Mouse (Mus musculus) adrenal gland (tissue): Measurements from ENCODE around the gene Olfr703.

Experiments used
- intact Hi-C: fragments of 180-260 bp; cut with DNase I; formaldehyde crosslinking; loops from one replicate; pipeline ENCODE4 v1.15.1; 2025
- long read RNA-seq, 2 experiments: library from polyadenylated mRNA; unstranded; transcript quantifications; one replicate each; pipeline ENCODE4 v2.0.0; 2020; ENCODE audit warnings: borderline replicate concordance in 1 of 2; ENCODE audit not compliant: insufficient replicate concordance in 1 of 2

Olfr703 gene
- long read RNA-seq, experiment 1, result 0 reads
- long read RNA-seq, experiment 2, result 0 reads

DNA sequence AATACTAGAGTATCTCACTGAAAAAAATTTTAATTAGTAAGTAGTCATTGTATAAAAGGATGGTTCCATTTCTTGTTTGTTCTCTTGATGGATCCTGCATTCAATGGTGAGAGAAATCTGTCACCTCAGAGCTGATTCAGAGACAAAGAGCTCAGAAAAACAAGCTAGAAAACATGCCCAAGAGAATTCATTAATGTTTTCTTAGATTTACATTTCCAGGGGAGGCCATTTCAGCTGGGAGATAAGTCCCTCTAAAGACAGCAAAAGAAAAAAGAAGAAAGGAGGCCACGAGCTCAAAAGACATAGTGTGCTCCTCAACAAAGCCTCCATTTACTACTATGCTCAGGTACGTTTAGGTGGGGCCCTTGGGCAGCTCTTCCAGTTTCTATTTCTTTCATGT, at the start of gene Olfr703:
Olfr703 (plus strand) TSS at position 301 of the 400 bp plus-strand sequence.
- intact Hi-C loops, result no loop called here

DNA sequence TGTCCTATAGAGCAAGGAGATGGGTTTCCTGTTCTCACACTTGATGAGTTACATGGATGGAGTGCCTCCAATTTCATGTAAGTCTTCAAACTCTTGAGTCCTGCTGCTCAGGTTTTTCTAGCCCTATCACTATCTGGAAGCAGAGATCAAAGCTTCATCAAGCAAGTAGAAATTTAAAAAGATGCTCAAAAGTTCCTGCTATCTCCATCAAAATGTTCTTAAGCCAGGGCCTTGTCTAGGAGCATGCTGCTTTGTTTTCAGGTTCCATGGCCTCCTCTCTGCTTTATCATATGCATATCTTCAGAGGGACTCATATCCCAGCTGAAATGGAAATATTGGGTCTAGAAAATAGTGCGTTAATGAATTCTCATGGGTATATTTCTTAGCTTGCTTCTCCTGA, 34.4 kb upstream of the Olfr703 start, which contains the start of gene Olfr700:
Olfr700 (minus strand) TSS at position 101 of the 400 bp plus-strand sequence.
- intact Hi-C loops, result no loop called here

DNA sequence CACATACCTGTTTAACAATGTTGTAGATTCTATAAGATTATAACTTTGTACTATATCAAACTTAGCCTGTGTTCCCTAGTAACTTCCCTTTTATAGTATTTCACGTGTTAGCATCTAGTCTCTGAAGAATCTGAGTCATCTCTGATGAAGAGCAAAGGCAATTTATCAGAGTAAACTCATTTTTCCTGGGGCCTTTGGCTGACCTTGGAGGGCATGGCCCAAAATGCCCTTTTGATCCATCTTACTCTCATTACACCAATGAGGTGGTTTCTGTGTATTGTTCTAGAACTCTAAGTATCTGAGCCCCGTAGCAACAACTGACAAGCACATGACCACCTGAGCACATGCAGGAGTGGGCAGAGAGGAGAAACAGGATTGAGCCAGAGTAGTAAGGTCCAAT, 29.3 kb upstream of the Olfr703 start, which contains the start of gene Olfr701:
Olfr701 (plus strand) TSS at position 301 of the 400 bp plus-strand sequence.
- intact Hi-C loops, result no loop called here

DNA sequence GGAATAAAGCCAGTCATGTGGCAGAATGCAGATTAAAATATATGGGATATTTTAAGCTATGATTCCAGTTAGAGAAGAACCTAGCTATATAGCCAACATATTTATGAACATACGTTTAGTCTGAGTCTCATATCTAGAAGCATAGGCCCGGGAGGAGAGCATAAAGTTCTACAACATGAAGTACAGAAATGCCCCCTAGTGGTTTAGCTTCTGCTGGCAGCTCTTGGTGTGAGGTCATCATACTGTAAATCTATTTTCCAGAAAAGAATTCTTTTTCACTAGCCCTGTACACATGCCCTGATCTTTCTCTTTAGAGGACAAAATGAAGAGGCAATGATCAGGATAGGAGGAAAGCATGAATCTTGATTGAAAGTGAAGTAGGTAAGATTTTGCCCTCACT, 27.4 kb upstream of the Olfr703 start:
- intact Hi-C loops, result no loop called here

DNA sequence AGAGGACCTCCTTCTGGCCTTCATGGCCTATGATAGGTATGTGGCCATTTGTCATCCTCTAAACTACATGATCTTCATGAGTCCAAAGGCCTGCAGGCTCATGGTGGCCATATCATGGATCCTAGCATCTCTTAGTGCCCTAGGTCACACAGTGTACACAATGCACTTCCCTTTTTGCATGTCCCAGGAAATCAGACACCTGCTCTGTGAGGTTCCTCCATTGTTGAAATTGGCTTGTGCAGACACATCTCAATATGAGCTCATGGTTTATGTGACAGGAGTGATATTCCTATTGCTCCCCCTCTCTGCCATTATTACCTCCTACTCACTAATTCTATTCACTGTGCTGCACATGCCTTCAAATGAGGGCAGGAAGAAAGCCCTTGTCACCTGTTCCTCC, 24.7 kb upstream of the Olfr703 start:
- intact Hi-C loops, result no loop called here

DNA sequence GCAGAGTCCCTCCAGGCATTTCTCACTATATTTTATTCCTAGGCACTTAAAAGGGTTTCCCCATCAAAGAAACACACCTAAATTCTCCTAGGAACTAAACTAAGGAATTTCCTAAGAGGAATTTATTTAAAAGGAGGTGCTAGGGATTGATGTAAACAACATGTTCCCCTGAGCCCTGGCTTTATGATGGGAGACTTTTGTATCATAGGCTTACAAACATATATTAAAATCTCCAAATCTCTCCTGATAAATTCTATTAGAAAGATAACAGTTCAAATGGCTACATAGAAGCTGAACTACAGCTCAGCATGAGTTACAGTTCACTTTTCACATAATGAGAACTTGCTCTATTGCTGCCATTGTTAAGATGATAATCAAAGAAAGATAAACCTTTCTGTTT, 9.4 kb upstream of the Olfr703 start, which contains the start of gene Olfr702:
Olfr702 (minus strand) TSS at position 101 of the 400 bp plus-strand sequence.
- intact Hi-C loops, result no loop called here

DNA sequence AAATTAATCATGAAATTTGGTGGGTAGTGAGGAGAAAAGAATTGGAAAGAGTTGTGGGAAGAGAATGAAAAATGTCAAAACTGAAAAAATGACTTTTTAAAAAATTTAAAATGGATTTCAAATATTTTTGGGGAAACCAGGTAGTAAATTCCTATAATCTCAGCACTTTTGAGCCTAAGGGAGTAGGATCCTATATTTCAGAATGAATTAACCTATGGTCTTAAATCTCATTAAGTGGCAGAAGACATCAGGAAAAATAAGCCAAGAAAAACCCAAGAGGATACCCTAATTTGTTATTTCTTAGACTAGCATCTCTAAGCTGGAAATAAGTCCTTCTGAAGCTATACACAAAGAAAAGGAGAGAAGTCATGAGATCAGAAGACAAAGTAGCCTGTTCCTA, 19.7 kb downstream of the Olfr703 start, which contains the start of gene Olfr704:
Olfr704 (plus strand) TSS at position 301 of the 400 bp plus-strand sequence.
- intact Hi-C loops, result no loop called here

DNA sequence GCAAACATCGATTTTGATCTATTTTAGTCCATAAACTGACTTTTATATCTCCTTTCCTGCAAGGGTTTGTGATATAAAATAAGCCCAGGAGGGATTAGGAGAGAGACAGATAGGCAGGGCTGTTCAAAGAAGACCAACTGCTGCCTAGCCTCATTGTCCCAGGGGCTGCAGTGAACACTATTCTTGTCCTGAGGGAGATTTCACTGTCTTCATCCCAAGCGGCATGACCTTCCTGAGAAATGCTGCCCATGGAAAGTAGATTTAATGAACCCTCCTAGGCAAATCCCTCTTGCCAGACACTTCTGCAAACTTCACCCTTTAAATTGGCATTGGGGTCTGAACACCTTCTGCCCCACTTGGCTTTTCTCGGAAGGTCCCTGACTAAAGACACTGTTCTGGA, 33.6 kb downstream of the Olfr703 start, which contains the start of gene Olfr705:
Olfr705 (minus strand) TSS at position 101 of the 400 bp plus-strand sequence.
- intact Hi-C loops, result no loop called here

DNA sequence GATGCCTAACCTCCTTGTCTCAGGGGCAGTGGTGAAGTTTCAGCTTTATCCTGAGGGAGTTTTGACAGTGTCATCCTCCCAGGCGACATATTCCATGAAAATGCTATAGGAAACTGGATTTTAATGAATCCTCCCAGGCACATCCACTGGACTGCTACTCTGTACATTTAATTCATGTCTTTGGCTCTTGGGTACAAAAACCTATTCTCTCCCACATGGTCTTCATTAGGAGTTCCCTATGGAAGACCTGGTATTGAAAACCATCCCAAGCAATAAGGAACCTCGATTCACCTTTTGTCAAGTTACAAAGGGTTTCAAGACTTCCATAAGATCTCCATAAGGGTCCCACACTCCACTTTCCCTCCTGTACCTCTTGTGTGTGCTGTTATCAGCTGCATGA, 44.9 kb downstream of the Olfr703 start, which contains the start of gene Olfr706:
Olfr706 (minus strand) TSS at position 101 of the 400 bp plus-strand sequence.
- intact Hi-C loops, result no loop called here
